In genomic region chr11:75904982-75905381, GRCm38 (mm10) we compare ENCODE assay signal across 12 mouse cellular contexts. TPM values are rescaled to one million over a fixed set of nuclear protein-coding genes. Genes with fewer than 3 reads are reported as not detected.
DNase-seq lines count a peak whose midpoint lies in the region; ATAC-seq lines count a peak whose summit lies in the region.
"Had no signal": no experiment of that assay in that cellular context is flagged by ENCODE, and none has a peak within 500 bp of the region (broad histone marks: within the 10 kb centered on the region; RNA-seq: fewer than 3 reads in every experiment).

No protein-coding gene starts in this region.

- peak overlapping the region; percentile 65 for H3K27ac ChIP-seq in hindbrain, embryonic 10.5 days
- no peak overlapping the region for H3K27ac ChIP-seq in hindbrain, embryonic 12.5 days
- H3K27ac ChIP-seq in kidney, embryonic 15.5 days: peak overlapping the region; percentile 91
- H3K27ac ChIP-seq in liver, embryonic 16.5 days (ENCODE audit: low read length): peak overlapping the region; percentile 35; the same call in 1 of the 2 replicates
- H3K27ac ChIP-seq in stomach, embryonic 16.5 days (ENCODE audit: low read length): peak overlapping the region; percentile 12
- H3K27ac ChIP-seq: macrophage had no signal

- H3K27me3 ChIP-seq in hindbrain, embryonic 10.5 days (ENCODE audit: insufficient read depth, poor library complexity, severe bottlenecking): no peaks in the 10 kb centered on the region
- H3K27me3 ChIP-seq in hindbrain, embryonic 12.5 days: no peaks in the 10 kb centered on the region
- H3K27me3 ChIP-seq in kidney, embryonic 15.5 days: no peaks in the 10 kb centered on the region
- no peaks in the 10 kb centered on the region for H3K27me3 ChIP-seq in liver, embryonic 16.5 days (ENCODE audit: control insufficient read depth, insufficient read depth, low read depth, low read length)
- no peaks in the 10 kb centered on the region for H3K27me3 ChIP-seq in stomach, embryonic 16.5 days (ENCODE audit: control insufficient read depth, insufficient read depth, low read length)

- ATAC-seq in hindbrain, embryonic 12.5 days (ENCODE audit: low FRiP score): no peak
- ATAC-seq in kidney, embryonic 15.5 days (replicated peaks; ENCODE audit: low FRiP score): peak; percentile 81
- peak; percentile 65; the same call in 1 of the 2 replicates for ATAC-seq in liver, embryonic 16.5 days (ENCODE audit: low read depth)
- peak; percentile 61 for ATAC-seq in stomach, embryonic 16.5 days (ENCODE audit: insufficient read depth, low FRiP score)
- ATAC-seq: hindbrain, embryonic 16.5 days had no signal

- DNase-seq in hindbrain, embryonic 10.5 days (ENCODE audit: low spot score): no peak
- DNase-seq in gastrocnemius, adult 18-20 months (ENCODE audit: low spot score): no peak
- DNase-seq in natural killer cell, adult 2 months (ENCODE audit: low spot score in 2 of 2): no peak
- no peak for DNase-seq in B cell, adult 2 months
- DNase-seq: cerebellum, postnatal 36 days had no signal

- peaks cover 43% of the 10 kb centered on the region for H3K4me1 ChIP-seq in hindbrain, embryonic 10.5 days (replicated peaks)
- H3K4me1 ChIP-seq in hindbrain, embryonic 12.5 days: peaks cover 37% of the 10 kb centered on the region
- H3K4me1 ChIP-seq in kidney, embryonic 15.5 days: peaks cover 41% of the 10 kb centered on the region
- peaks cover 6% of the 10 kb centered on the region; the same call in 1 of the 2 replicates for H3K4me1 ChIP-seq in liver, embryonic 16.5 days (ENCODE audit: control insufficient read depth, low read depth, low read length)
- peaks cover 15% of the 10 kb centered on the region; the same call in 1 of the 2 replicates for H3K4me1 ChIP-seq in stomach, embryonic 16.5 days (ENCODE audit: control insufficient read depth, insufficient read depth, low read length)

- no peak overlapping the region for H3K9ac ChIP-seq in hindbrain, embryonic 12.5 days
- H3K9ac ChIP-seq in kidney, embryonic 15.5 days: no peak overlapping the region
- H3K9ac ChIP-seq in liver, embryonic 16.5 days (ENCODE audit: low read depth, low read length): no peak overlapping the region
- no peak overlapping the region for H3K9ac ChIP-seq in stomach, embryonic 16.5 days (ENCODE audit: low read length)

- no peaks in the 10 kb centered on the region for H3K36me3 ChIP-seq in hindbrain, embryonic 10.5 days
- no peaks in the 10 kb centered on the region for H3K36me3 ChIP-seq in hindbrain, embryonic 12.5 days
- H3K36me3 ChIP-seq in kidney, embryonic 15.5 days: peaks cover 3% of the 10 kb centered on the region; the same call in 1 of the 2 replicates
- no peaks in the 10 kb centered on the region for H3K36me3 ChIP-seq in liver, embryonic 16.5 days (ENCODE audit: control insufficient read depth, insufficient read depth)
- no peaks in the 10 kb centered on the region for H3K36me3 ChIP-seq in stomach, embryonic 16.5 days (ENCODE audit: control insufficient read depth, insufficient read depth, low read length)

- WGBS in hindbrain, embryonic 10.5 days: 81% methylated on average over 6 of the region's 6 CpGs
- 70% methylated on average over 6 of the region's 6 CpGs for WGBS in hindbrain, embryonic 12.5 days
- WGBS in kidney, embryonic 15.5 days: 23% methylated on average over 6 of the region's 6 CpGs
- 65% methylated on average over 6 of the region's 6 CpGs for WGBS in liver, embryonic 16.5 days (ENCODE audit: insufficient replicate concordance)
- 31% methylated on average over 6 of the region's 6 CpGs for WGBS in stomach, embryonic 16.5 days

- no peaks in the 10 kb centered on the region for H3K9me3 ChIP-seq in hindbrain, embryonic 10.5 days
- no peaks in the 10 kb centered on the region for H3K9me3 ChIP-seq in hindbrain, embryonic 12.5 days (replicated peaks)
- H3K9me3 ChIP-seq in kidney, embryonic 15.5 days (replicated peaks): no peaks in the 10 kb centered on the region
- no peaks in the 10 kb centered on the region for H3K9me3 ChIP-seq in liver, embryonic 16.5 days (replicated peaks; ENCODE audit: control insufficient read depth, low read length)
- H3K9me3 ChIP-seq in stomach, embryonic 16.5 days (replicated peaks; ENCODE audit: control insufficient read depth, low read length): no peaks in the 10 kb centered on the region

- no peak overlapping the region for H3K4me2 ChIP-seq in hindbrain, embryonic 12.5 days (replicated peaks)
- peak overlapping the region; percentile 45 for H3K4me2 ChIP-seq in kidney, embryonic 15.5 days
- H3K4me2 ChIP-seq in liver, embryonic 16.5 days (ENCODE audit: low read depth, low read length): no peak overlapping the region
- H3K4me2 ChIP-seq in stomach, embryonic 16.5 days (ENCODE audit: low read depth, low read length): no peak overlapping the region

- H3K4me3 ChIP-seq in hindbrain, embryonic 10.5 days: no peak overlapping the region
- no peak overlapping the region for H3K4me3 ChIP-seq in hindbrain, embryonic 12.5 days
- peak overlapping the region; percentile 6; the same call in 1 of the 2 replicates for H3K4me3 ChIP-seq in kidney, embryonic 15.5 days (replicated peaks)
- no peak overlapping the region for H3K4me3 ChIP-seq in liver, embryonic 16.5 days (ENCODE audit: low read depth, low read length)
- no peak overlapping the region for H3K4me3 ChIP-seq in stomach, embryonic 16.5 days (replicated peaks; ENCODE audit: low read length)
- H3K4me3 ChIP-seq: myocyte had no signal

RNA-seq across cellular contexts. Expression of gene Rph3al, which starts 33.2 kb away (rescaled TPM):
- 2.1 and 2.4 TPM in 2 replicates for polyA plus RNA-seq in hindbrain, embryonic 10.5 days (2016; fragmentation: Nextera tagmentation; extraction: Ambion mirVana)
- 2.6 and 2.9 TPM in 2 replicates for polyA plus RNA-seq in hindbrain, embryonic 12.5 days (2016; fragmentation: Nextera tagmentation; extraction: Ambion mirVana)
- polyA plus RNA-seq in kidney, embryonic 15.5 days (2015; fragmentation: Nextera tagmentation; extraction: Ambion mirVana): 13.8 and 14.5 TPM in 2 replicates
- 0.47 and 0.94 TPM in 2 replicates for polyA plus RNA-seq in liver, embryonic 16.5 days (2015; fragmentation: Nextera tagmentation; extraction: Ambion mirVana)
- polyA plus RNA-seq in stomach, embryonic 16.5 days (2015; fragmentation: Nextera tagmentation; extraction: Ambion mirVana): 10.5 and 10.9 TPM in 2 replicates
- 10 to 100 TPM; 14.2 to 14.9 TPM for total RNA-seq in gastrocnemius, adult 18-20 months (2021)
- polyA plus RNA-seq: macrophage had no signal
